Mouse (Mus musculus): ENCODE measurements around the gene Ranbp6. TPM values are rescaled to one million over a fixed set of nuclear protein-coding genes. Genes with fewer than 3 reads are reported as not detected.
A peak's percentile ranks its signal among the peaks of the same experiment; 100 is the strongest.

Ranbp6 gene
- polyA plus RNA-seq, 1 experiment: 9.9 TPM

- Histone ChIP-seq H3K9me3 (replicated peaks; ENCODE audit: control insufficient read depth, insufficient read depth, low read length, poor library complexity, severe bottlenecking) (no peaks in the 10 kb centered on the region), H3K4me3 (ENCODE audit: low read depth, low read length) (no peak overlapping the region), H3K27ac (ENCODE audit: insufficient read depth, low read length) (no peak overlapping the region), H3K36me3 (ENCODE audit: control insufficient read depth, insufficient read depth, low read length, poor library complexity, severe bottlenecking) (no peaks in the 10 kb centered on the region), H3K27me3 (ENCODE audit: control insufficient read depth, insufficient read depth, low read length, poor library complexity, severe bottlenecking) (no peaks in the 10 kb centered on the region), H3K4me1 (ENCODE audit: control insufficient read depth, insufficient read depth, low read length) (no peaks in the 10 kb centered on the region), H3K9ac (ENCODE audit: low read depth, poor library complexity, severe bottlenecking) (no peak overlapping the region)
- no peak for TF ChIP-seq POLR2A (IDR thresholded peaks at IDR 0.05; ENCODE audit: insufficient read depth, low read length)
- no peak for TF ChIP-seq CTCF (IDR thresholded peaks at IDR 0.05; ENCODE audit: low read depth, low read length)
- TF ChIP-seq EP300 (IDR thresholded peaks at IDR 0.05; ENCODE audit: insufficient read depth, low read depth, low read length): no peak
Observed at GRCm38 (mm10) chr19:29838171-29838570, 25.4 kb upstream of the Ranbp6 start.

- no peak overlapping the region for H3K4me3 ChIP-seq (ENCODE audit: low read depth, low read length)
- no peak for TF ChIP-seq CTCF (IDR thresholded peaks at IDR 0.05; ENCODE audit: low read depth, low read length)
- no peak for TF ChIP-seq POLR2A (IDR thresholded peaks at IDR 0.05; ENCODE audit: insufficient read depth, low read length)
- TF ChIP-seq EP300 (IDR thresholded peaks at IDR 0.05; ENCODE audit: insufficient read depth, low read depth, low read length): no peak
- no peaks in the 10 kb centered on the region for H3K27me3 ChIP-seq (ENCODE audit: control insufficient read depth, insufficient read depth, low read length, poor library complexity, severe bottlenecking)
- no peaks in the 10 kb centered on the region for H3K9me3 ChIP-seq (replicated peaks; ENCODE audit: control insufficient read depth, insufficient read depth, low read length, poor library complexity, severe bottlenecking)
- H3K4me1 ChIP-seq (ENCODE audit: control insufficient read depth, insufficient read depth, low read length): no peaks in the 10 kb centered on the region
- H3K36me3 ChIP-seq (ENCODE audit: control insufficient read depth, insufficient read depth, low read length, poor library complexity, severe bottlenecking): no peaks in the 10 kb centered on the region
- H3K9ac ChIP-seq (ENCODE audit: low read depth, poor library complexity, severe bottlenecking): no peak overlapping the region
- H3K27ac ChIP-seq (ENCODE audit: insufficient read depth, low read length): no peak overlapping the region
Observed at GRCm38 (mm10) chr19:29835364-29836034, 22.7 kb upstream of the Ranbp6 start.

- no peak overlapping the region for H3K9ac ChIP-seq (ENCODE audit: low read depth, poor library complexity, severe bottlenecking)
- H3K36me3 ChIP-seq (ENCODE audit: control insufficient read depth, insufficient read depth, low read length, poor library complexity, severe bottlenecking): no peaks in the 10 kb centered on the region
- H3K4me3 ChIP-seq (ENCODE audit: low read depth, low read length): peak overlapping the region; percentile 32; the same call in 1 of the 2 replicates
- no peaks in the 10 kb centered on the region for H3K9me3 ChIP-seq (replicated peaks; ENCODE audit: control insufficient read depth, insufficient read depth, low read length, poor library complexity, severe bottlenecking)
- H3K4me1 ChIP-seq (ENCODE audit: control insufficient read depth, insufficient read depth, low read length): no peaks in the 10 kb centered on the region
- H3K27me3 ChIP-seq (ENCODE audit: control insufficient read depth, insufficient read depth, low read length, poor library complexity, severe bottlenecking): no peaks in the 10 kb centered on the region
- TF ChIP-seq EP300 (IDR thresholded peaks at IDR 0.05; ENCODE audit: insufficient read depth, low read depth, low read length) (no peak), POLR2A (IDR thresholded peaks at IDR 0.05; ENCODE audit: insufficient read depth, low read length) (no peak), CTCF (IDR thresholded peaks at IDR 0.05; ENCODE audit: low read depth, low read length) (no peak)
- no peak overlapping the region for H3K27ac ChIP-seq (ENCODE audit: insufficient read depth, low read length)
Observed at GRCm38 (mm10) chr19:29830911-29831310, 18.1 kb upstream of the Ranbp6 start.

GRCm38 (mm10) chr19:29828558-29828957 is 15.8 kb upstream of the Ranbp6 start:
- Histone ChIP-seq H3K27ac (ENCODE audit: insufficient read depth, low read length) (no peak overlapping the region), H3K9me3 (replicated peaks; ENCODE audit: control insufficient read depth, insufficient read depth, low read length, poor library complexity, severe bottlenecking) (no peaks in the 10 kb centered on the region), H3K4me3 (ENCODE audit: low read depth, low read length) (no peak overlapping the region), H3K36me3 (ENCODE audit: control insufficient read depth, insufficient read depth, low read length, poor library complexity, severe bottlenecking) (no peaks in the 10 kb centered on the region), H3K4me1 (ENCODE audit: control insufficient read depth, insufficient read depth, low read length) (no peaks in the 10 kb centered on the region), H3K27me3 (ENCODE audit: control insufficient read depth, insufficient read depth, low read length, poor library complexity, severe bottlenecking) (no peaks in the 10 kb centered on the region), H3K9ac (ENCODE audit: low read depth, poor library complexity, severe bottlenecking) (no peak overlapping the region)
- no peak for TF ChIP-seq CTCF (IDR thresholded peaks at IDR 0.05; ENCODE audit: low read depth, low read length)

- no peak overlapping the region for H3K27ac ChIP-seq (ENCODE audit: insufficient read depth, low read length)
- H3K27me3 ChIP-seq (ENCODE audit: control insufficient read depth, insufficient read depth, low read length, poor library complexity, severe bottlenecking): no peaks in the 10 kb centered on the region
- no peaks in the 10 kb centered on the region for H3K36me3 ChIP-seq (ENCODE audit: control insufficient read depth, insufficient read depth, low read length, poor library complexity, severe bottlenecking)
- H3K4me1 ChIP-seq (ENCODE audit: control insufficient read depth, insufficient read depth, low read length): no peaks in the 10 kb centered on the region
- peak; percentile 55 for TF ChIP-seq CTCF (IDR thresholded peaks at IDR 0.05; ENCODE audit: low read depth, low read length)
- no peak for TF ChIP-seq EP300 (IDR thresholded peaks at IDR 0.05; ENCODE audit: insufficient read depth, low read depth, low read length)
- no peak for TF ChIP-seq POLR2A (IDR thresholded peaks at IDR 0.05; ENCODE audit: insufficient read depth, low read length)
- no peak overlapping the region for H3K4me3 ChIP-seq (ENCODE audit: low read depth, low read length)
- no peaks in the 10 kb centered on the region for H3K9me3 ChIP-seq (replicated peaks; ENCODE audit: control insufficient read depth, insufficient read depth, low read length, poor library complexity, severe bottlenecking)
- no peak overlapping the region for H3K9ac ChIP-seq (ENCODE audit: low read depth, poor library complexity, severe bottlenecking)
Observed at GRCm38 (mm10) chr19:29826686-29827085, 13.9 kb upstream of the Ranbp6 start.

GRCm38 (mm10) chr19:29825003-29825402 is 12.2 kb upstream of the Ranbp6 start:
- no peaks in the 10 kb centered on the region for H3K36me3 ChIP-seq (ENCODE audit: control insufficient read depth, insufficient read depth, low read length, poor library complexity, severe bottlenecking)
- H3K4me1 ChIP-seq (ENCODE audit: control insufficient read depth, insufficient read depth, low read length): no peaks in the 10 kb centered on the region
- H3K9ac ChIP-seq (ENCODE audit: low read depth, poor library complexity, severe bottlenecking): no peak overlapping the region
- no peak overlapping the region for H3K27ac ChIP-seq (ENCODE audit: insufficient read depth, low read length)
- H3K27me3 ChIP-seq (ENCODE audit: control insufficient read depth, insufficient read depth, low read length, poor library complexity, severe bottlenecking): no peaks in the 10 kb centered on the region
- H3K9me3 ChIP-seq (replicated peaks; ENCODE audit: control insufficient read depth, insufficient read depth, low read length, poor library complexity, severe bottlenecking): no peaks in the 10 kb centered on the region
- no peak for TF ChIP-seq CTCF (IDR thresholded peaks at IDR 0.05; ENCODE audit: low read depth, low read length)
- no peak for TF ChIP-seq EP300 (IDR thresholded peaks at IDR 0.05; ENCODE audit: insufficient read depth, low read depth, low read length)
- no peak for TF ChIP-seq POLR2A (IDR thresholded peaks at IDR 0.05; ENCODE audit: insufficient read depth, low read length)
- no peak overlapping the region for H3K4me3 ChIP-seq (ENCODE audit: low read depth, low read length)
